Mouse (Mus musculus) layer of hippocampus, postnatal 14 days (tissue): Measurements from ENCODE around the gene Krt33a. TPM values are rescaled to one million over a fixed set of nuclear protein-coding genes. Genes with fewer than 3 reads are reported as not detected.

Source experiments
- DNase-seq, 2 experiments: peaks; one replicate each; pipeline ENCODE4 v3.0.0; 2021 to 2022; ENCODE audit warnings: low spot score in 2 of 2, mixed read lengths in 1 of 2
- long read RNA-seq, 2 experiments: library from polyadenylated mRNA; stranded (forward); transcript quantifications; one replicate each; pipeline ENCODE4 v2.0.0; 2021
- total RNA-seq, 2 experiments: library from RNA; stranded (reverse); gene quantifications; 2 replicates each; pipeline ENCODE4 v1.2.3; 2021

The Krt33a gene
- not detected for total RNA-seq
- long read RNA-seq, experiment 1 = 0 reads
- long read RNA-seq, experiment 2 = 0 reads

- no peak for DNase-seq
Observed at GRCm38 (mm10) chr11:100016112-100016511, at the start of gene Krt33a. Krt33a (minus strand) TSS chr11:100016212.

- no peak for DNase-seq
Observed at GRCm38 (mm10) chr11:100058875-100059274, 42.9 kb upstream of the Krt33a start.

GRCm38 (mm10) chr11:100055686-100056655 is 40.0 kb upstream of the Krt33a start:
- DNase-seq = no peak

- no peak for DNase-seq
Observed at GRCm38 (mm10) chr11:100050451-100050850, 34.4 kb upstream of the Krt33a start, which contains the start of gene Krt31. Krt31 (minus strand) TSS chr11:100050551.

GRCm38 (mm10) chr11:100047193-100047592 is 31.2 kb upstream of the Krt33a start:
- DNase-seq = no peak

- no peak for DNase-seq
Observed at GRCm38 (mm10) chr11:100046303-100046866, 30.4 kb upstream of the Krt33a start.

GRCm38 (mm10) chr11:100041454-100041853 is 25.4 kb upstream of the Krt33a start, which contains the start of gene Krt34:
Krt34 (minus strand) TSS chr11:100041554.
- no peak for DNase-seq

GRCm38 (mm10) chr11:100029768-100030167 is 13.8 kb upstream of the Krt33a start, which contains the start of gene Krt33b:
Krt33b (minus strand) TSS chr11:100029868.
- no peak for DNase-seq

GRCm38 (mm10) chr11:100021438-100021837 is 5.4 kb upstream of the Krt33a start:
- DNase-seq = no peak

GRCm38 (mm10) chr11:100019466-100019865 is 3.5 kb upstream of the Krt33a start:
- no peak for DNase-seq

GRCm38 (mm10) chr11:100013691-100014171 is 2.3 kb downstream of the Krt33a start:
- no peak for DNase-seq

GRCm38 (mm10) chr11:100010682-100011081 is 5.3 kb downstream of the Krt33a start:
- DNase-seq = no peak

- DNase-seq = no peak
Observed at GRCm38 (mm10) chr11:100008336-100008735, 7.7 kb downstream of the Krt33a start.

GRCm38 (mm10) chr11:100006624-100007023 is 9.4 kb downstream of the Krt33a start:
- no peak for DNase-seq

GRCm38 (mm10) chr11:100005905-100006304 is 10.1 kb downstream of the Krt33a start:
- DNase-seq = no peak

- DNase-seq = peak; percentile 47 to 68
Observed at GRCm38 (mm10) chr11:100004846-100005245, 11.2 kb downstream of the Krt33a start.

- DNase-seq = no peak
Observed at GRCm38 (mm10) chr11:99999091-99999490, 16.9 kb downstream of the Krt33a start.

- DNase-seq = no peak
Observed at GRCm38 (mm10) chr11:99994384-99994661, 21.7 kb downstream of the Krt33a start.

GRCm38 (mm10) chr11:99993620-99994383 is 22.2 kb downstream of the Krt33a start, which contains the start of gene Krtap17-1:
Krtap17-1 (minus strand) TSS chr11:99993994.
- DNase-seq = no peak

- no peak for DNase-seq
Observed at GRCm38 (mm10) chr11:99990571-99990970, 25.4 kb downstream of the Krt33a start.

- DNase-seq = no peak
Observed at GRCm38 (mm10) chr11:99989881-99990405, 26.1 kb downstream of the Krt33a start.
